Mouse (Mus musculus) brown adipose tissue, adult 24 weeks (tissue): ENCODE measurements at regions not wholly inside any gene's neighbourhood (a gene's known extent, or its start where the extent isn't known, plus 50 kb on each side); places are given as distances from the start of the nearest gene placed in this dataset.

Experiments
- H3K27ac ChIP-seq: fragments of 200-500 bp; replicated peaks from 2 replicates; pipeline ENCODE4 v1.5.1; 2012; ENCODE audit warnings: low read depth, mild to moderate bottlenecking, low read length
- H3K4me1 ChIP-seq: fragments of 200-500 bp; 2 replicates; pipeline ENCODE4 v1.6.1; 2012; ENCODE audit warnings: low read length, mixed read lengths; ENCODE audit not compliant: control insufficient read depth, insufficient read depth, insufficient read length
- H3K4me3 ChIP-seq: fragments of 200-500 bp; 2 replicates; pipeline ENCODE4 v1.5.1; 2012; ENCODE audit warnings: low read depth, mild to moderate bottlenecking, low read length, moderate library complexity; ENCODE audit not compliant: insufficient read depth

DNA sequence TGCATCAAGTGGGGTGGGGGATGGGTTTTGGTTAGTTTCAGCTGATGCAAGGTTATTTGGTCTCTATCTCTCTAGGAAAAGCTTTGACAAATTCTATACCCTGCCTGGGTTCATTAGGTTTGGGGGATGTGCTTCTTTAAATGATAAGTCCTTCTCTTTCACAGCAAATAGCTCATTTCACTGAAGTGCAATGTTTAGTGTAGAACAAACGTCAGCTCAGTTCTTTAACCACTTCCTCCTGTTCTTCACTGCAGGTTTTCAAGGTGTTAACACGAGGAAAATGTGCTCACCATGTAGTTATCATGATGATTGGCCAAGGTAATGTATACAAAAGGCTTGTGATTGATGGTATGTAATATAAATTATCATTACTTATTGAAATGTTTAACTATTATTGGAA lies 659.5 kb upstream of the A1bg start:
- Histone ChIP-seq H3K4me1 (no peaks in the 10 kb centered on the region), H3K27ac (no peak overlapping the region), H3K4me3 (no peak overlapping the region)

DNA sequence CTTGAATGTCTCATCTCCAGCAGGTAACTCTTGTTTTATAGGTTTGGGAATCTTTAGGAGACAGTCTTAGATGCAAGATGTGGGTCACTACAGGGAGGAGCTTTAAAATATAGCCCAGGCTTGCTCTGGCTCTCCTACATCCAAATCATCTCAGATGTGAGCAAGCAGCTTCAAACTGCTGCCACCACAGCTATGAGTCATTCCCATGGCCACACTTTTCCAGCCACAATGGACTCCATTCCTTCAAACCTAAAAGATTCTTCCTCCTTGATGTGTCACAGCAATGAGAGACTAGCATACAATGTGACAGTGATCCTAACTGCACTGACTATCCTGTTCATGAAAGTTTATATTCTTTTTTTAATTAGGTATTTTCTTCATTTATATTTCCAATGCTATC lies 640.5 kb upstream of the A1bg start:
- no peak overlapping the region for H3K27ac ChIP-seq
- H3K4me1 ChIP-seq = no peaks in the 10 kb centered on the region
- no peak overlapping the region for H3K4me3 ChIP-seq

GRCm38 (mm10) chr15:61562252-61562651 lies 639.4 kb upstream of the A1bg start:
- no peak overlapping the region for H3K4me3 ChIP-seq
- H3K27ac ChIP-seq = no peak overlapping the region

GRCm38 (mm10) chr15:61553908-61554307 lies 631.1 kb upstream of the A1bg start:
- Histone ChIP-seq H3K4me1 (no peaks in the 10 kb centered on the region), H3K4me3 (no peak overlapping the region), H3K27ac (no peak overlapping the region)

More at GRCm38 (mm10) chr15:61562252-61562651, 639.4 kb upstream of the A1bg start:
- H3K4me1 ChIP-seq = no peaks in the 10 kb centered on the region

DNA sequence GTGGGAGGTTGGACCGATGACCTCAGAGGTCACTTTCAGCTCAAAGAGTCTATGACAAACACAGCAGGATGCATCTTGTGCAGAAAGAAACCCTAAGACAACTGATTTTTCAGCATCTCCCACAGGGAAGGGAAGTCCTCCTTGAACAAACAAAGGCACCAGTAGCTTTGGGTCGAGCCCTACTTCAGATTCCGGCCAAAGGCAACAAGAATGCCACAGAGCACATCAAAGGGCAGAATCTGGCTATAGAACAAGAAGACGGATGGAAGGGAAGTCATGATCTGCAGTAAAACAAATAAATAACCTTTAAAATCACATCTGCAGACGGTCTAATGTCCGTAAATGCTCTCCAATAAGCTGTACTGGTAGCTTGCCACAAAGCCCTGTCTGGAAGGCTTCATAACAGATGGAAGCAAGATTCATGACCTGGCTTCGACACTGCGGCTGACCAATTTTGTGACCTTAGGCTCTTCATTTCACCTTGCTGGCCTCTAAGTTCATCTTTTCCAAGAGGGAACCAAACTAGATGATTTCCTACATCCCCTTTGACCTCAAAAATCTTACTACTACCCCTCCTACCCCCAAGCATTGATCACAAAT lies 630.4 kb upstream of the A1bg start:
- no peak overlapping the region for H3K4me3 ChIP-seq
- no peak overlapping the region for H3K27ac ChIP-seq
- H3K4me1 ChIP-seq = no peaks in the 10 kb centered on the region

DNA sequence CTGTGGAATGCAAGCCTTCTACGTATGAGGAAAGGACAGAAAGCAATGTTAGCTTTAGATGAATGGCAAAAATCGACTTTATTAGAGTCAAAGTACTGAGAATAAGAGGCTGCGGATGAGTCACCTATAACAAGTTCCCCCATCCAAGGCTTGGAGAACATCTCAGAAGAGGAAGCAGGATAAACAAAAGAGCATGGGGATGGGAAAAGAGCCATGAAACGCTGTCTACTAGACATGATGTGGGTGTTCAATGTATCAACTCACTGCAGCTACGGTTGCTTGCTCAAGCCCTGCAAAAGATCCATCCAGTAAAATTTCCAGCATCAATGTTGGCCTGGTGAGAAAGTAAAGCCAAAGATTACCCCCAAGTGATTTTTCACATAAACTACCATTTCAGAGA lies 628.4 kb upstream of the A1bg start:
- no peaks in the 10 kb centered on the region for H3K4me1 ChIP-seq
- H3K27ac ChIP-seq = no peak overlapping the region
- H3K4me3 ChIP-seq = no peak overlapping the region

- H3K4me1 ChIP-seq = no peaks in the 10 kb centered on the region
- no peak overlapping the region for H3K4me3 ChIP-seq
- H3K27ac ChIP-seq = no peak overlapping the region
These were observed 625.6 kb upstream of the A1bg start for GRCm38 (mm10) chr15:61548400-61548799.

DNA sequence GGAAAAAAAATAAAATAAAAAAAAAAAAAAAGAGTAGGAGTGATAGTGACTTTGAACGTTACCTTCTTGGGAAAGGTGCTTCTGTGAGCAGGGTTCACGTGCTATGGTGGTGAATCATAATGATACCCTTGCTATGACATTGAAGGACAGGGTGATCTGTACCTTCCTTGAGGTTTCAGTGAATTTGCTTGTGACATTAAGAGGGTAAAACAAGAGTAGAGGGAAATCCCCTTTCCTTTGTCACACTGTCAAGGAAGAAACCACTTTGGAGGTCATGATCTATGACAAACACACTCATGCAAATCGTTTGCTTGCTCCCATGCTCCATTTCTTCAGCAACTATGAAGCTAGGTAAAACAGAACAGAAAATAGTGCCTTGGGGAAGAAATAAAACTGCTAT lies 623.8 kb upstream of the A1bg start:
- Histone ChIP-seq H3K4me1 (no peaks in the 10 kb centered on the region), H3K4me3 (no peak overlapping the region), H3K27ac (no peak overlapping the region)

DNA sequence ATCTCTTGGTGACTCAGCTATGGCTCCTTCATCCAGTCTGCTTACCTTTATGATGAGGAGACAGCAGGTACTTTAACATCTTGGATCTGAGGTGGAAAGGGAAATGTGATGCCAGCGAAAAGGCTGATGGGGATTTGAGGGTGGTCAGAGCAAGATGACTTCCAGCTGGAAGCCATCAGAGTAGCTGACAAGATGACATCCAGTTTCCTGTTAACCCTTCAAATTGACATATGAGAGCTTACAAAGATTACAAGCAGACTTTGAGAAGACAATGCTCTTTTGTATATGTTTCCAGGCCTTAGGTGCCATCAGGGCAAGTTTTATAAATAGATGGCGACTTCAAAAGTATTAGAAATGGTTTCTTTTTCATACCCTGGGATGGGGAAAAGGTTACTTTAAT lies 621.3 kb upstream of the A1bg start:
- Histone ChIP-seq H3K4me3 (no peak overlapping the region), H3K4me1 (no peaks in the 10 kb centered on the region), H3K27ac (no peak overlapping the region)

DNA sequence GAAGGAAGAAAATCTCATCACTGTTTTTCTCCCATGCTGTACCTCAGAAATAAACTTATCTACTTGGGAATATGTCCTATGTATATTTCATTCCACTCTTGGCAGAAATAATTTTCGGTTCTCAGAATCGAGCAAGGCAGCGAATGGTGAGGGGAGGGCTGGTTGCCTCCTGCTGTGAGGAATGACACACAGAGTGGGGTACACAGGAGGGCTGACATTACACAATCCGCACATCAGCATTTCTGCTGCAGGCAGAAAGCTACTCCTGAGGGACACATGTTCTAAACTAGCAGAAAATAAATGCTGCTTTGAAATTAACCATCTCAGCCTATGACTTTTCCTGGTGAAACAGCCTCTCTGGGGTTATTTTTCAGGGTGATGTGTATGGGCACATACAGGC lies 618.8 kb upstream of the A1bg start:
- Histone ChIP-seq H3K4me3 (no peak overlapping the region), H3K27ac (no peak overlapping the region), H3K4me1 (no peaks in the 10 kb centered on the region)

DNA sequence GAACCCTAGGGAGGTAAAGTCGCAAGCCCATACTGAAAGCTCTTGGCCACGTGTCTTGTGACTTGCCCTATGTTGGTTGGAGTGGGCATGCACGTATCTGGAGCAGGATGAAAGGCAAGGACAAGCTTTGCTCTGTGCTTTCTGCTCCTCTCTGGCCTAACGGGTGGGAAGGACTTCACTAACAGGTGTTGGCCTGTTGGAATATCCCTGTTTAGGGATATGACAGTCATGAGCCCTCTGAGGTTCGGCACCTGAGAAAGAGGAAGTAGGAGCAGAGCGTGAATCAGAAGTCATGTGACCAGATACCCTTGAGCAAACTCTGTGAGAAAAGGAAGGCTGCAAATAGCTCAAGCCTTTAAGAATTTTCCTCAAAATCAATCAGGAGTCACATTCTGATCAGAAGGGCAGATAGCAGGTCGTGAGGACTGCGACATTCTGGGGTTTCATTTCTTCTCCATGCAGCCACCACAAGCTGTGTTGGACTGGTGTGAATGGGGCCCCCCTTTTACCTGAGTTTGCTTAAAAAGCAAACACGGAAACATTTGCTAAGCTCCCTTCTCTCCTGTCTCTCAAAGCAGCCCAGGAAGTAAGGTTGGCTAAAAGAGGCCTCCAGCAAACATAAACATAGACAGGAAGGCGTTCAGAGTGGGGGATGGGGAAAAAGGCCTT lies 618.1 kb upstream of the A1bg start:
- H3K4me3 ChIP-seq = no peak overlapping the region
- no peaks in the 10 kb centered on the region for H3K4me1 ChIP-seq
- H3K27ac ChIP-seq = no peak overlapping the region

- Histone ChIP-seq H3K27ac (no peak overlapping the region), H3K4me1 (no peaks in the 10 kb centered on the region), H3K4me3 (no peak overlapping the region)
These were observed 616.1 kb upstream of the A1bg start for GRCm38 (mm10) chr15:61538930-61539329.

- H3K4me1 ChIP-seq = no peaks in the 10 kb centered on the region
- H3K27ac ChIP-seq = no peak overlapping the region
- no peak overlapping the region for H3K4me3 ChIP-seq
These were observed 615.5 kb upstream of the A1bg start for GRCm38 (mm10) chr15:61538169-61538755.

GRCm38 (mm10) chr15:61536332-61536716 lies 613.5 kb upstream of the A1bg start:
- no peak overlapping the region for H3K4me3 ChIP-seq
- H3K4me1 ChIP-seq = no peaks in the 10 kb centered on the region
- H3K27ac ChIP-seq = no peak overlapping the region

DNA sequence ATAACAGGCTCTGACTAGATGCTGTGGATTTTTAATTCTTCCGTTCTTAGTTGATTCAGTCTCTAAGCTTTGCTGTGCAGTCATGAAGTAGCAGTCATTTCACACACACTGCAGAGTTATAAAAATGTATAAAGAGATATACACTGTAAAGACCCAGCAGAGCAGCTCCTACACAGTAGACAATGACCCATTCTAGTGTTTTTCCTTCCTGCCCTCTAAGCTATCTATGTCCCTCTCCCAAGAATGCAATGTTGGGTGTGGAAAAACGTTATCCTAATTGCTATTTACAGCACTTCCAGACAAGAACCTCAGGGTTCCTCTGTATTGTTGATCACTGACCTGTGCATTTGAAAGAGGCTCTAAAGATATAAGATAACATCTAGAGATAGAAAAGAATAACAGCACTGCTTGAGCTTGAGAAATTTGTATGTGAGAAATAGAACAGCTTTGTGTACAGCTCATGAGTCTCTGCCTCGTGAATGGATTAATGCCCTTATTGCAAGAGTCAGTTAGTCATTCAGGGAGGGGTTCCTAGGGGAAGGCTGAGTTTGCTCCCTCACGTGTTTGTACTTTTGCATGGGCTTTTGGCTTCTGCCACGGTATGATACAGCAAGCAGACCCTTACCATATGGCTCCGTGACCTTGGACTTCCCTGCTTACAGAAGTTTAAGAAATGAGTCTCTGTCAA lies 613.0 kb upstream of the A1bg start:
- no peaks in the 10 kb centered on the region for H3K4me1 ChIP-seq
- H3K27ac ChIP-seq = no peak overlapping the region
- H3K4me3 ChIP-seq = no peak overlapping the region

GRCm38 (mm10) chr15:61535180-61535579 lies 612.4 kb upstream of the A1bg start:
- H3K4me3 ChIP-seq = no peak overlapping the region
- H3K4me1 ChIP-seq = no peaks in the 10 kb centered on the region
- H3K27ac ChIP-seq = no peak overlapping the region
